Mouse (Mus musculus): Measurements from ENCODE around the gene Adamtsl3.

- no peak for TF ChIP-seq CTCF (IDR thresholded peaks at IDR 0.05; ENCODE audit: control insufficient read depth, insufficient read depth, low read length)
- no peak for TF ChIP-seq POLR2A (IDR thresholded peaks at IDR 0.05; ENCODE audit: borderline replicate concordance, control insufficient read depth, low read depth, low read length)
Measured at GRCm38 (mm10) chr7:82382843-82383535, 47.5 kb downstream of the Adamtsl3 start.

All from bone marrow, adult 2 months (tissue).